Mouse (Mus musculus) cerebellum, adult 2 months (tissue): ENCODE measurements around the gene Ddx23.

ENCODE experiments used
- CTCF ChIP-seq: fragments of 200-500 bp; IDR thresholded peaks from 2 replicates; pipeline ENCODE4 v1.5.1; 2011; ENCODE audit warnings: low read depth, mild to moderate bottlenecking, control low read depth, low read length, moderate library complexity, borderline replicate concordance; ENCODE audit not compliant: insufficient read depth
- POLR2A ChIP-seq: fragments of 200-500 bp; IDR thresholded peaks from 2 replicates; pipeline ENCODE4 v1.6.1; 2011; ENCODE audit warnings: low read length, control low read depth, borderline replicate concordance; ENCODE audit not compliant: insufficient read depth

DNA sequence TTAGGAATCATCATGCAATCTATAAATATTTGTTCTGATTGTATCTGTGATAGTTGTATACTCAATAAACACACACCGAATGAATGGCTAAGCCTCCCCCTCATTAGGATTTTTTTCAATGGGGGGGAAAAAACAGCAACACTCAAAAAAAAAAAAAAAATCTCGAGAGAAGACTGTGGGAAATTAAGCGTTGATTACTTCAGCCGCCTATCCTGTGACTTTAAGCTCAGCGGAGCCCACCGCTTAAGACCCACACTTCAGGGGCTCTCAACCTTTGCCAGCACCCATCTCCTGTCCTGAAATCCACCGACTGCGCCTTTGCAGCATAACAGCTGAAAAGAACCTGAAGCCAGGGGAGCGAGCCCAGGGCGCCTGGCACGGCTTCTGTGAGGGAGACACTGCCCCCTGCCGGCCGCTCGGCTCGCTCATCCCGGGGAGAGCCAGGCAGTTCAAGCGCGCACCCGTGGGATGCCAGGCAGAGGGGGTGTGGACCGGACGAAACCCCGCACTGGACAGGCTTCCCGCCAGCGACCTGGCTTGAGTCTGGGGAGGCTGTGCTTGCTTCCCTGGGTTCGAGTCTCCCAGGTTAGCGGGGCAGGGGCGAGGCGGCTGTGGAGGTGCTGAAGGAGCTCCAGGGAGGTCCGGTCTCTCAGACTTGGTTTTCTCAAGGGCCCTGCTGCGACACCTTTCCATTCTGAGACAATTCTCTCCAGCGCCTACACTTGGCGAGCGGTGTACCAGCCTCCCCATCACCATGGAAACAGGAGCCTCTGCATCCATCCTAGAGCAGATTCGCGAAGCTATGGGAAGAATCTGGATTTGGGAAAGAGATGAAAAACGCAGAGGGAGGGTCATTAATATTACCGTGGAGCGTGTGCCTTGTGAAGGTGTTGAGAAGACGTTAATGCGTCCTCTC lies 36.8 kb upstream of the Ddx23 start:
- peak; percentile 81 for TF ChIP-seq CTCF
- TF ChIP-seq POLR2A: no peak
